Mouse (Mus musculus) stomach, postnatal 0 days (tissue): ENCODE measurements at regions not wholly inside any gene's neighbourhood (a gene's known extent, or its start where the extent isn't known, plus 50 kb on each side); places are given as distances from the start of the nearest gene placed in this dataset.

Experiments
- ATAC-seq: fragments of 200-750 bp; cut with Nextera tagmentation; 2 replicates; pipeline ENCODE4 v1.8.0; 2017; ENCODE audit not compliant: low FRiP score, low TSS enrichment
- DNase-seq: peaks from one replicate; pipeline ENCODE4 v3.0.0-alpha.2; 2016; ENCODE audit warnings: low spot score
- H3K27ac ChIP-seq: fragments of 300-500 bp; sonication (generic); replicated peaks from 2 replicates; pipeline ENCODE4 v1.5.1; 2014; ENCODE audit warnings: mild to moderate bottlenecking, control low read depth
- H3K27me3 ChIP-seq: fragments of 300-500 bp; sonication (generic); 2 replicates; pipeline ENCODE4 v1.6.1; 2014; ENCODE audit warnings: low read length; ENCODE audit not compliant: control insufficient read depth, insufficient read depth
- H3K36me3 ChIP-seq: fragments of 300-500 bp; sonication (generic); 2 replicates; pipeline ENCODE4 v1.6.1; 2014; ENCODE audit warnings: low read length, mixed read lengths; ENCODE audit not compliant: control insufficient read depth, insufficient read depth
- H3K4me1 ChIP-seq: fragments of 300-500 bp; sonication (generic); replicated peaks from 2 replicates; pipeline ENCODE4 v1.6.1; 2014; ENCODE audit warnings: antibody characterized with exemption; ENCODE audit not compliant: control insufficient read depth, insufficient read depth
- H3K4me2 ChIP-seq: fragments of 300-500 bp; sonication (generic); replicated peaks from 2 replicates; pipeline ENCODE4 v1.6.1; 2014; ENCODE audit warnings: low read depth, mild to moderate bottlenecking, control low read depth, moderate library complexity
- H3K4me3 ChIP-seq: fragments of 300-500 bp; sonication (generic); 2 replicates; pipeline ENCODE4 v1.5.1; 2014; ENCODE audit warnings: low read depth, low read length, control low read depth
- H3K9ac ChIP-seq: fragments of 300-500 bp; sonication (generic); 2 replicates; pipeline ENCODE4 v1.6.1; 2014; ENCODE audit warnings: mild to moderate bottlenecking, low read length, control low read depth, mixed read lengths
- H3K9me3 ChIP-seq: fragments of 300-500 bp; sonication (generic); 2 replicates; pipeline ENCODE4 v1.6.1; 2016; ENCODE audit warnings: low read length; ENCODE audit not compliant: control insufficient read depth
- CTCF ChIP-seq: IDR thresholded peaks from 2 replicates; pipeline ENCODE4 v1.5.1; 2016; ENCODE audit warnings: antibody characterized with exemption, low read depth, mild to moderate bottlenecking, moderate library complexity
- EP300 ChIP-seq: optimal IDR thresholded peaks from 2 replicates; pipeline ENCODE3; 2016; ENCODE audit warnings: antibody characterized with exemption
- WGBS: fragments of 180-500 bp; shearing (Covaris S2); extraction: QIAGEN DNeasy Blood & Tissue Kit; methylation state at CpG from one replicate; pipeline ENCODE4 v1.1.7; 2014; 5-methylcytosine and 5-hydroxymethylcytosine counted together

DNA sequence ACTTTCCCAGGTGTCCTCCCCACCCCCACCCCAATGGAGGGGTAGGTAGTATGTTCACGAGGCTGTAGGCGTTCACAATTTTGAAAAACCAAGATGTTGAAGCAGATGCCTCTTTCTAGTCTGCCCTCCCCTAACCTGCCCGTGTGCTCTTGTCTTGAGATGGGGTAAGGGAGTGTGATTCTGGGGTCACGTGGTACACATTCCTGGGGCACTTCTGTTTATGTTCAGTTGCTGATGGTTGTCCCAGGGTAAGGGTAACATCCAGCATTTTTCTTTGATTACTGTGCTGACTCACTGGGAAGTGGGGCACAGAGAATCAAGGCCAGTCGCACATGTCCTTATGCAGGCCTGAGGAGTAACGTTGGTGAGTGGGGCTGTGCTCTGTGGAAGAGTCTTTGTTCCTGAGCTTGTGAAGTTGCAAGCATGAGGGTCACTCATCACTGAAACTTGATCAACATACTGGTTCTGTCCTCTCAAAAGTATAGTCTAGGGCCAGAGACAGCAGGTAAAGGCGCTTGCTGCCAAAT is 110.3 kb downstream of the Evx1 start:
- 67% methylated on average over 7 of the region's 7 CpGs for WGBS
- no peak overlapping the region for H3K4me2 ChIP-seq
- TF ChIP-seq CTCF = no peak
- TF ChIP-seq EP300 = no peak

GRCm38 (mm10) chr6:52424440-52424839 is 111.1 kb downstream of the Evx1 start:
- no peak overlapping the region for H3K4me3 ChIP-seq
- no peak for DNase-seq
- no peak overlapping the region for H3K27ac ChIP-seq
- H3K9ac ChIP-seq = no peak overlapping the region
- no peaks in the 10 kb centered on the region for H3K36me3 ChIP-seq
- ATAC-seq = no peak
- no peak for TF ChIP-seq EP300
- no peak for TF ChIP-seq CTCF
- H3K4me2 ChIP-seq = no peak overlapping the region
- no peaks in the 10 kb centered on the region for H3K9me3 ChIP-seq
- WGBS = 58% methylated on average over 5 of the region's 5 CpGs
- no peaks in the 10 kb centered on the region for H3K4me1 ChIP-seq
- no peaks in the 10 kb centered on the region for H3K27me3 ChIP-seq

More for the DNA sequence above, 110.3 kb downstream of the Evx1 start:
- Histone ChIP-seq H3K36me3 (no peaks in the 10 kb centered on the region), H3K9me3 (no peaks in the 10 kb centered on the region), H3K4me3 (no peak overlapping the region), H3K4me1 (no peaks in the 10 kb centered on the region; the same call in 1 of the 2 replicates), H3K27me3 (no peaks in the 10 kb centered on the region), H3K27ac (no peak overlapping the region), H3K9ac (no peak overlapping the region)
- ATAC-seq (no peak), DNase-seq (no peak)

GRCm38 (mm10) chr6:52425082-52425481 is 111.8 kb downstream of the Evx1 start:
- H3K9ac ChIP-seq = no peak overlapping the region

GRCm38 (mm10) chr6:52428489-52429203 is 115.3 kb downstream of the Evx1 start:
- no peak for DNase-seq
- Histone ChIP-seq H3K4me3 (no peak overlapping the region), H3K27me3 (no peaks in the 10 kb centered on the region), H3K4me2 (no peak overlapping the region), H3K9ac (no peak overlapping the region), H3K4me1 (no peaks in the 10 kb centered on the region), H3K9me3 (no peaks in the 10 kb centered on the region), H3K36me3 (no peaks in the 10 kb centered on the region), H3K27ac (no peak overlapping the region)
- ATAC-seq = peak; percentile 65; the same call in 1 of the 2 replicates
- TF ChIP-seq EP300 (no peak), CTCF (no peak)
- WGBS = 45% methylated on average over 11 of the region's 11 CpGs

More at GRCm38 (mm10) chr6:52425082-52425481, 111.8 kb downstream of the Evx1 start:
- TF ChIP-seq EP300 = no peak
- TF ChIP-seq CTCF = no peak
- no peaks in the 10 kb centered on the region for H3K36me3 ChIP-seq
- H3K9me3 ChIP-seq = no peaks in the 10 kb centered on the region
- DNase-seq = no peak
- no peak for ATAC-seq
- 95% methylated on average over 4 of the region's 4 CpGs for WGBS
- H3K4me2 ChIP-seq = no peak overlapping the region
- no peak overlapping the region for H3K4me3 ChIP-seq
- no peaks in the 10 kb centered on the region for H3K4me1 ChIP-seq
- H3K27me3 ChIP-seq = no peaks in the 10 kb centered on the region
- no peak overlapping the region for H3K27ac ChIP-seq

DNA sequence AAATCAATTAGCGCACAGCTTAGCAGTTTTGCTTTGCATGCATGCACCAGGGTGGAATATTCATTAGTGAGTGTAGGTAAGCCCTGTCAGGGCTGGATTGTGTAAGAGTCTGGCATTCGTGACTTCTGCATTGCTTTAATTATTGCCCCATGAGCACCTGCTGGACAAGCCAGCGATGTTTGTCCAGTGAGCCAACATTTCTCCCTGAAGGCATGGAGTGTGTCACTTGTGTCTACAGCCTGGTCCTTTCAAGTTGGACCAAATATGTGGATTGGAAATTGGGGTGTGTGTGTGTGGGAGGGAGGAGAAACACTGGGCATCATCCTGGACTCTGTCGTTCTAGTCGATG is 115.9 kb downstream of the Evx1 start:
- Histone ChIP-seq H3K36me3 (no peaks in the 10 kb centered on the region), H3K27ac (no peak overlapping the region), H3K4me2 (no peak overlapping the region), H3K4me1 (no peaks in the 10 kb centered on the region), H3K9me3 (no peaks in the 10 kb centered on the region), H3K4me3 (no peak overlapping the region), H3K27me3 (no peaks in the 10 kb centered on the region), H3K9ac (no peak overlapping the region)
- DNase-seq (no peak), ATAC-seq (no peak)
- 67% methylated on average over 5 of the region's 5 CpGs for WGBS
- TF ChIP-seq EP300 = no peak

DNA sequence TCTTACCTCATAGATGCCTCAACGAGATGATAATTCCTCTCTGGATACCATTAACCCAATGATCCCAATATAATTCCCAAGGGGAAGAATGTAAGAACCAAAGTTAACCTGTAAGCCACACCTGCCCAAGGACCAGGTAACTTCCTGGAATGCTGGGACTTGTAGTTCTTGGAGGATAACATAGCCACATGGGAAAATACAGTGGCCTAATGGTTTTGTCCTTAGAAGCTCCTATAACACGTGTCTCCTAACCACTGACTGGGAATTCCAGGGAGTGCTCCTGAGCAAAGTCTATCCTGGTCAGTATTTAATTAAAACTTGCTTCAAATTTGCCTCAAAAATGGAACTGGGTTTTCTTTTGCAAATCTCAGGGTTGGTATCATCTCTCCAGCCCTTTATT is 119.9 kb downstream of the Evx1 start:
- Histone ChIP-seq H3K4me1 (no peaks in the 10 kb centered on the region), H3K27me3 (no peaks in the 10 kb centered on the region), H3K27ac (no peak overlapping the region), H3K4me3 (no peak overlapping the region), H3K9me3 (no peaks in the 10 kb centered on the region), H3K36me3 (no peaks in the 10 kb centered on the region), H3K4me2 (no peak overlapping the region), H3K9ac (no peak overlapping the region)
- TF ChIP-seq CTCF (no peak), EP300 (no peak)
- 80% methylated on average over 2 of the region's 2 CpGs for WGBS
- ATAC-seq (no peak), DNase-seq (no peak)
